Mouse (Mus musculus) erythroid progenitor cell, adult 5-6 weeks (primary cell): ENCODE data around the gene Mamstr. TPM values are rescaled to one million over a fixed set of nuclear protein-coding genes. Genes with fewer than 3 reads are reported as not detected.
"Not testable (repeated sequence)": the region's sequence is repeated elsewhere in the genome, so short reads cannot be mapped to it uniquely, and the experiment has no call there.

Source experiments
- ATAC-seq: replicated peaks from 2 replicates; pipeline ENCODE4 v1.8.0; 2016; ENCODE audit warnings: moderate number of reproducible peaks, mild to moderate bottlenecking, moderate TSS enrichment, inconsistent platforms; ENCODE audit not compliant: poor library complexity, low FRiP score, severe bottlenecking
- total RNA-seq, 2 experiments: library from RNA; stranded (forward) in 1 of 2; stranded (reverse) in 1 of 2; fragments of 150-400 nt in 1 of 2; fragments of 186-747, 209-891 nt in 1 of 2; gene quantifications; 2 replicates each; pipeline versions ENCODE4 v1.2.3 to v1.2.4; 2015 to 2017; ENCODE audit warnings: low replicate concordance in 2 of 2

Gene Mamstr
- total RNA-seq, 2 experiments from 2014 or later = not detected

GRCm38 (mm10) chr7:45645591-45645971 is 5.8 kb downstream of the Mamstr start:
- no peak for ATAC-seq

- ATAC-seq = no peak
Observed at GRCm38 (mm10) chr7:45646671-45647070, 6.9 kb downstream of the Mamstr start.

- ATAC-seq = no peak
Observed at GRCm38 (mm10) chr7:45649351-45649750, 9.6 kb downstream of the Mamstr start.

GRCm38 (mm10) chr7:45650484-45650883 is 10.7 kb downstream of the Mamstr start:
- not testable (repeated sequence) for ATAC-seq

- no peak for ATAC-seq
Observed at GRCm38 (mm10) chr7:45654424-45655047, 14.8 kb downstream of the Mamstr start.

- no peak for ATAC-seq
Observed at GRCm38 (mm10) chr7:45660746-45661478, 21.1 kb downstream of the Mamstr start.

- ATAC-seq = not testable (repeated sequence)
Observed at GRCm38 (mm10) chr7:45661702-45662101, 21.9 kb downstream of the Mamstr start.

GRCm38 (mm10) chr7:45665303-45666138 is 25.7 kb downstream of the Mamstr start:
- no peak for ATAC-seq

GRCm38 (mm10) chr7:45666161-45666560 is 26.4 kb downstream of the Mamstr start, which contains the start of gene Fut2:
Gene Fut2 (minus strand): TSS chr7:45666394.
- no peak; the same call in 1 of the 2 replicates for ATAC-seq

- ATAC-seq = no peak
Observed at GRCm38 (mm10) chr7:45667761-45668160, 28.0 kb downstream of the Mamstr start.

GRCm38 (mm10) chr7:45668921-45669320 is 29.1 kb downstream of the Mamstr start:
- no peak for ATAC-seq

- ATAC-seq = no peak
Observed at GRCm38 (mm10) chr7:45677627-45678295, 38.0 kb downstream of the Mamstr start.

- ATAC-seq = no peak
Observed at GRCm38 (mm10) chr7:45678513-45678912, 38.7 kb downstream of the Mamstr start.

GRCm38 (mm10) chr7:45679966-45680621 is 40.3 kb downstream of the Mamstr start:
- no peak for ATAC-seq

- ATAC-seq = no peak
Observed at GRCm38 (mm10) chr7:45681046-45681736, 41.4 kb downstream of the Mamstr start.

- ATAC-seq = peak; percentile 50; the same call in 1 of the 2 replicates
Observed at GRCm38 (mm10) chr7:45682144-45683126, 42.7 kb downstream of the Mamstr start.

GRCm38 (mm10) chr7:45683396-45684050 is 43.7 kb downstream of the Mamstr start, which contains the start of gene Ntn5:
Gene Ntn5 (plus strand): TSS chr7:45684022.
- ATAC-seq = no peak
